Mouse (Mus musculus): ENCODE measurements around the gene Psmd11. TPM values are rescaled to one million over a fixed set of nuclear protein-coding genes. Genes with fewer than 3 reads are reported as not detected.
"Not testable (repeated sequence)": the region's sequence is repeated elsewhere in the genome, so short reads cannot be mapped to it uniquely, and the experiment has no call there.

The Psmd11 gene
- polyA plus RNA-seq, 1 experiment, result 73.9 TPM

- DNase-seq (ENCODE audit: extremely low spot score in 1 of 2, low spot score in 1 of 2), result not testable (repeated sequence)
Measured at GRCm38 (mm10) chr11:80426029-80426813, 2.2 kb upstream of the Psmd11 start.

GRCm38 (mm10) chr11:80429009-80429475 lies 627 bp downstream of the Psmd11 start:
- peak in 1 of 2 experiments; percentile 36 for DNase-seq (ENCODE audit: extremely low spot score in 1 of 2, low spot score in 1 of 2)

- no peak for DNase-seq (ENCODE audit: extremely low spot score in 1 of 2, low spot score in 1 of 2)
Measured at GRCm38 (mm10) chr11:80429500-80430166, 1.2 kb downstream of the Psmd11 start.

DNA sequence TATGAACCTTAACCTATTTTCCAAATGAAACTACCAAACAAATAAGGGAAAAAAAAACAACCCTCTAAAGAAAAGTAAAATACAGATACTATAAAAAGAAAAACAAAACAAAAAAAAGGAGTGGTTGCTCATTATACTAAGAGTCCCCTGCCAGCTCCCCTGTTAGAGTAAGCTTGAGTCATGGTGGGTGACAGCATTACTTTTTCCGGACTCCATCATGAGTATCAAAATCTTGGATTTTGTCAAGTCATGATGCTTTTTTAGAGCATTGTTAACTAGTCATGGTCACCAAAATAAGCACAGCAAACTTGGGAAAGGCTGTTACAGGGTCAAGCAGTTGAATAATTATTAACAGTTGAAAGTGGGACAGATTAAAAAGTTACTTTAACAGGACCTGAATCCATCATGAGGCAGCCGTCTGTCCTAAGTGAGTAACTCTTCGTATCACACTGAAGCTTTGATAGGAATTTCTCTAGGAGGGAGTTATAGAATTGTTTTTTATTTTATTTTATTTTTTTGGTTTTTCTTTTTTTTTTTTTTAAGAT lies 2.0 kb downstream of the Psmd11 start:
- DNase-seq (ENCODE audit: extremely low spot score in 1 of 2, low spot score in 1 of 2), result no peak

GRCm38 (mm10) chr11:80446916-80447315 lies 18.5 kb downstream of the Psmd11 start:
- DNase-seq (ENCODE audit: extremely low spot score in 1 of 2, low spot score in 1 of 2), result no peak

DNA sequence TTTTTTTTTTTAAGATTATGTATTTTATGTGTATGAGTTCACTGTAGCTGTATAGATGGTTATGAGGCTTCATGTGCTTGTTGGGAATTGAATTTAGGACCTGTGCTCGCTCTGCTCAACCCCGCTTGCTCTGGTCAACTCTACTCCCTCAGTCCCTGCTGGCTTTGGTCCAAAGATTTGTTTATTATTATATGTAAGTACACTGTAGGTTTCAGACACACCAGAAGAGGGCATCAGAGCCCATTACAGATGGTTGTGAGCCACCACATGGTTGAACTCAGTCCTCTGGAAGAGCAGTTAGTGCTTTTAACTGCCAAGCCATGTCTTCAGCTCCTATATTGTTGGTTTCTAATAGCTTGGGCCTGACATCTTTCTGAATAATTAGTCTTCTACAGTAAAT lies 21.4 kb downstream of the Psmd11 start:
- DNase-seq (ENCODE audit: extremely low spot score in 1 of 2, low spot score in 1 of 2), result no peak

GRCm38 (mm10) chr11:80452242-80452641 lies 23.8 kb downstream of the Psmd11 start:
- DNase-seq (ENCODE audit: extremely low spot score in 1 of 2, low spot score in 1 of 2), result no peak

DNA sequence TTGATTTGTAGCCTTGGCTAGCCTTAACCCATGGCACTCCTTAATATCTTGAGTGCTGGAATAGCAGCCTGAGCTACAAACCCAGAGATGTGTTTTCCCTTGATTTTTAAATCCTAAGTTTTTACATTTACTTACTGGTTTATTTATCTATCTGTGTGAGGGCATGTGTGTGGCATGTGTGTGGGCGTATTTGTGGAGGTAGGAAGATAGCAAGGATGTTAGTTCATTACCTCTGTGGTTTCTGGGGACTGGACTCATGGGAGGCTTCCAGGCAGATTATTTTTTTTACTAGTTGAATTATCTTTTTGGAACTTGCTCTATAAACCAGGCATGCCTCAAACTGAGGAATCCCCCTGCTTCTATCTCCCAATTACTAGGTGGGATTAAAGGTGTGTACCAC lies 24.8 kb downstream of the Psmd11 start:
- DNase-seq (ENCODE audit: extremely low spot score in 1 of 2, low spot score in 1 of 2), result no peak

DNA sequence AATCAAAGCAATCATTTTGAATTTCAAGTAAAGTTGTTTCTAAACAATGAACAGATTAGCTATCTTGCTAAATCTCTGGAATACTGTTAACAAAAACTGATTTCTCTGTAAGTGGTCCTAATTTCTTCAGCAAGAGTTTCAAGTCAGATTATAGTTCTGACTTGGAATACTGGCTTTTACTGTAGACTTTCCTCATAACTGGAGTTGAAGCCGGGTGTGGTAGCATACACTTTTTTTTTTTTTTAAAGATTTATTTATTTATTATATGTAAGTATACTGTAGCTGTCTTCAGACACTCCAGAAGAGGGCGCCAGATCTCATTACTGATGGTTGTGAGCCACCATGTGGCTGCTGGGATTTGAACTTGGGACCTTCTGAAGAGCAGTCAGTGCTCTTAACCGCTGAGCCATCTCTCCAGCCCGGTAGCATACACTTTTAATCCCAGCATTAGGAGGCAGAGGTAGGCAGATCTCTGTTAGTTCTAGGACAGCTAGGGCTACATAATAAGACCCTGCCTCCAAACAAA lies 35.3 kb downstream of the Psmd11 start:
- DNase-seq (ENCODE audit: extremely low spot score in 1 of 2, low spot score in 1 of 2), result not testable (repeated sequence)

DNA sequence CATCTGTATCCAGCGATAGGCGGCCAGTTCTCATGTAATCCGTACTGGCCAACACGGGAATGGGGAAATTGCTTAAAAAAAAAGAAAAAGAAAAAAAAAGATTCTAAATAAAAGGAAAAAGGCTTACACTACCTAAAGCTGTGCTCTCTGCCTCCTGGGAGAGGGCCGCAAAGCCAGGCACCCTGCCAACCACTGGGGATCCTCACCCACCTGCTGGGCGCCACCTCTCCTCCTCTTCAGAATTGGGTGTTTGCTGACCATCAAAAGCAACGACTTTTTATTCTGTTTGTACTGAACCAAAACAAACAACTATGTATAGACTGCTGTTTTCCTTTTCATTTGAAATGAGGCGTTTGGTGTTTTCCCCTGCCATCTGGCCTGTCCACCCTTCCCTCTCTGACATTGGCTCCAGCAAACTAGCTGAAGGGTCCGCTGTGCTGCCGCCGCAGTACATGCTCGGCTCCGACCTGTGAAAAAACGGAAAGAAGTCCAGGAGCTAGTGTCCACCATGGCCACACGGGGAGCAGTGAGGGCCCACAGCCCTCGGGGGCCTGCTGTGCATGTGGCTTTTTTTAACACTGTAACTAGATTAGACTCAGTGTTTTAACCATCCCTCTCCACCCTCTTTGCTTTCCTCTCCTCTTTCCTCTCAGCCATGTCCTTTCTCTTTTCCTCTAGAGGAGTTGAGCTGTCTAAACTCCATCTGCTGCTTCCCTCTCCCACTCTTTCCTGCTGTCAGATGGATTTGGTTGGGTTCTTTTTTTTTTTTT lies 43.6 kb downstream of the Psmd11 start:
- no peak for DNase-seq (ENCODE audit: extremely low spot score in 1 of 2, low spot score in 1 of 2)

DNA sequence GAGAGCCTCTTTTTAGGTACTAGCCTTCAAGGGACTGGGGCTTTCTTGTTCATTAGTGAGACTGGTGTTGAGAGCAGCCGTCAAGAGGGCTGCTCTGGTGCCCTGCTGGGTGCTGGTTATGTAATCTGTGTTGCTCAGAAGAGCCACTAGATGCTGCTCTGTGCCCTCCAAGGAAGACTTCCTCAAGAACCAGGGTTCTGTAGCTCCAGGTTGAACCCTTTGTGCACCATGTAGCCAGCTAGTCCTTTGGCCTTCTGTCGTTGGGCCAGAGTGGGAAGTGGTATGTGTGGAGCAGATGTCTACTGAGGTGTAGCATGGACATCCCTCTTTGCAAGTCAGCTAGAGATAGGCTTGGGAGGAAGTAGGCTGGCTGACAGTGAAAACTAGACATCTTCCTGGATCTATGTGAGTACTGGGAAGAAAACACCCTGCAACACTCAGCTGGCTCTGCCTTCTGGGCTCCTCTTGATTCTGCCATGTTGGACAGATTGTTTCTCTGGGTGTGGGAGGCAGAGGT lies 45.8 kb downstream of the Psmd11 start:
- no peak for DNase-seq (ENCODE audit: extremely low spot score in 1 of 2, low spot score in 1 of 2)

GRCm38 (mm10) chr11:80474846-80475245 lies 46.4 kb downstream of the Psmd11 start:
- DNase-seq (ENCODE audit: extremely low spot score in 1 of 2, low spot score in 1 of 2), result no peak

- DNase-seq (ENCODE audit: extremely low spot score in 1 of 2, low spot score in 1 of 2), result no peak
Measured at GRCm38 (mm10) chr11:80475544-80475943, 47.1 kb downstream of the Psmd11 start.

GRCm38 (mm10) chr11:80476222-80477189 lies 48.1 kb downstream of the Psmd11 start, which contains the start of gene Cdk5r1:
Gene Cdk5r1, plus strand, starts transcription at chr11:80477023.
- peak in 1 of 2 experiments; percentile 91 for DNase-seq (ENCODE audit: extremely low spot score in 1 of 2, low spot score in 1 of 2)

DNA sequence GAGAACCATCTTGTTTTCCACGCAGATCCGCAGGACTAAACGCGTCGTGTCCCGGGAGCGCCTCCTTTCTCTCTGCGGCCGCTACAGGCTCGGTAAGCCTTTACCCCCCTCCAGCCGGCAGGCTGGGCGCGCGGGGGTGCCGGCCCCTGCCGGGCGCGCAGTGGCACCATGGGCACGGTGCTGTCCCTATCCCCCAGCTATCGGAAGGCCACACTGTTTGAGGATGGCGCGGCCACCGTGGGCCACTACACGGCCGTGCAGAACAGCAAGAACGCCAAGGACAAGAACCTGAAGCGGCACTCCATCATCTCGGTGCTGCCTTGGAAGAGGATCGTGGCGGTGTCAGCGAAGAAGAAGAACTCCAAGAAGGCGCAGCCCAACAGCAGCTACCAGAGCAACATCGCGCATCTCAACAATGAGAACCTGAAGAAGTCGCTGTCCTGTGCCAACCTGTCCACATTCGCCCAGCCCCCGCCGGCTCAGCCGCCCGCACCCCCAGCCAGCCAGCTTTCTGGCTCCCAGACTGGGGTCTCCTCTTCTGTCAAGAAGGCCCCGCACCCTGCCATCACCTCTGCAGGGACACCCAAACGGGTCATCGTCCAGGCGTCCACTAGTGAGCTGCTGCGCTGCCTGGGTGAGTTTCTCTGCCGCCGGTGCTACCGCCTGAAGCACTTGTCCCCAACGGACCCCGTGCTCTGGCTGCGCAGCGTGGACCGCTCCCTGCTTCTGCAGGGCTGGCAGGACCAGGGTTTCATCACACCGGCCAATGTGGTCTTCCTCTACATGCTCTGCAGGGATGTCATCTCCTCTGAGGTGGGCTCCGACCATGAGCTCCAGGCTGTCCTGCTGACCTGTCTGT lies 49.2 kb downstream of the Psmd11 start:
- no peak for DNase-seq (ENCODE audit: extremely low spot score in 1 of 2, low spot score in 1 of 2)

DNA sequence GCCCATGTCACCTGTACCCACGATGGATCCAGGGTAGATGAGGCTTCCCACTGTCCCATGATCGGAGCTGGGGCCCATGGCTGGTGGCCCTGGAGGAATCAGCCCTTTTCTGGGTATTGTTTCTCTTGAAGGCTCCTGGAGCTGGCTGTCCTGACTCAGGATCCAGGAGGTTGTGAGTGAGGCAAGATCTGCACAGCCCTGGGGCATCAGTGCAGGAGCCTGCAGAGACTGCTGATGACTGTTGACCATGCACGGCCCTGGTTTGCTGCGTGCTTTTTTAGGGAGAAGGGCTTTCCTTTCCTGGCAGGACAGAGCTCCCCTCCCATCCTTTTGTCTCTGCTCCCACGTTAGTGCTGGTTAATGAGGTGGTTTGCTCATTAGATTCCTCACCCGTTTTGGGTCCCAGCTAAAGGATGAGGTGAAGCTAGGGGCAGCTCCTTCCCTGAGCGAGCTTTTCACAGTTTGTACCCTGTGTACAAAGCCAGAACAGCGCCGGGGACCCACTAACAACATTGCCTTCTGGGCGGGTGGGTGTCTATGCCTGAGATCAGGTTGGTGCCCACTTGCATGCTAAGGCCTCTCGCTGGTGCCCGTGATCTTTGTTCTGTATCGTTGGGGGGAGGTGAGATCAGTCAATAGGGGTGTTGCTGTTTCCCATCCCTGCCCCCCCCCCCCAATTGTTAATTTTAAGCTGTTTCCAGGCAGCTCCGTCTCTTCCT lies 50.4 kb downstream of the Psmd11 start:
- DNase-seq (ENCODE audit: extremely low spot score in 1 of 2, low spot score in 1 of 2), result no peak

- DNase-seq (ENCODE audit: extremely low spot score in 1 of 2, low spot score in 1 of 2), result no peak
Measured at GRCm38 (mm10) chr11:80479425-80479824, 51.0 kb downstream of the Psmd11 start.

Measured in frontal cortex, adult 2 months (tissue).